Mouse (Mus musculus) mouse trophoblast stem cell (cell line): Measurements from ENCODE around the gene Slc25a5.

Source experiments
- in situ Hi-C, 2 experiments: fragments of 300-500 bp; cut with MseI, MboI; formaldehyde crosslinking; loops; 2 replicates in 1 of 2; 3 replicates in 1 of 2; pipeline ENCODE4 v1.15.1; 2025

Gene Slc25a5

DNA sequence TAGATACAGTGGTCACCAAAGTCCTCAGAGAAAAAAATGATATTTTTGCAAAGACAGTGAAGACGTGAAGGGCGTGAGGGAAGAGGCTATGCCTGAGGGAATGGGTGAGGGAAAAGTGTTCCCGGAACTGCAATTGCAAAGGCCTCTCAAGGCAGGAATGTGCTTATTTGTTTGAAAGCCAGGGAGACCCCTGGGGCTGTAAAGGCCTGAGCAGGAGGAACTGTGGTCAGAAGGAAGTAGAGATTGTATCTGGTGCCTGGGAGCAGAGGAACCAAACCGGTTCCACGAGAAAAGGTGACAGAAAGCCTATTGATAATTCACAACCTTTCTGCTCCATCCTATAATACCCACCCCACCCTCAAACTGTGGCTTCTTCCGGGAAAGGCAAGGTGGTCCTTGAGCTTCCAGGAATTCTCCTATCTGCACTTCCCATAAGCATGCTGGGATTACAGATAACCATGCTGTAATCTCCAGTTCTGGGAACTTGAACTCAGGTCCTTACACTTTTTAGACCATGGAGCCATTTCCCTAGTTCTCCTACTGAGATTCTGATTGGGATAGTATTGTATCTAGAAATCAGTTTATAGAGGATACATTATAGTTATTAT lies 41.7 kb downstream of the Slc25a5 start:
- in situ Hi-C loops, result no loop called here

DNA sequence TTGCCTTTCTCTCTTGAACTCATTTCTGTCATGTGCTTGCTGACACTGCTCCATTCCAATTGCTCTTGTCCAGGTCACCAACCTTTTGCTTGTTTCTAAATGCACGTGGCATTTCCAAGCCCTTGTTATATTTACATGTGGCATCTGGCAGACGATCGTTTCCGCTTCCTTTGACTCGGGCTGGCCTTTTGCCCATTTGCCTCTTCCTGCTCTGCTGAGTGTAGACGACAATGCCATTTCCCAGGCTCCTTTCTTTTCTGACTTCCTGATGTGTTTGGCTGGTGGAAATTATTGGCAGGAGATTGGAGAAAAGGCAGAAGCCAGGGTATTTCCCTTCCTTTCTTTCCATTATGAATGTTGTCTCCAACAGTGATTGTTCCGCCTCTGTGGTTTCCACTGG lies 43.9 kb downstream of the Slc25a5 start:
- in situ Hi-C loops, result no loop called here

DNA sequence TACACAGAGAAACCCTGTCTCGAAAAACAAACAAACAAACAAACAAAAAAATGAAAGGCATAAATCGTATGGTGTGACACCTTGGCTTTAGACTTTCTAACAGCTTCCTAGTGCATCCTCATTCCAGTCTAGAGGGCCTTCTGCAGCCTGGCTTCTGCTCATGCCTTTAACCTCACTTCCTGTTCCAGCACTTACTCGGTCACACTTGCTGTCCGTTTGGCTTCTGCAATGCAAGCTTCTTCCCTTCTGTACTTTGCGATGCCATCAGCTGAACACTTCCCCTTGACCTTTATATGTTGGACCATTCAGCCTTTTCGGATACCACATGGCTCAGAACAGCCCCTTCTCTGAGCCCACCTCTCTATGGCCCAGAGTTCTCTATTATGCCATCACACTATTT lies 46.2 kb downstream of the Slc25a5 start:
- in situ Hi-C loops, result no loop called here

DNA sequence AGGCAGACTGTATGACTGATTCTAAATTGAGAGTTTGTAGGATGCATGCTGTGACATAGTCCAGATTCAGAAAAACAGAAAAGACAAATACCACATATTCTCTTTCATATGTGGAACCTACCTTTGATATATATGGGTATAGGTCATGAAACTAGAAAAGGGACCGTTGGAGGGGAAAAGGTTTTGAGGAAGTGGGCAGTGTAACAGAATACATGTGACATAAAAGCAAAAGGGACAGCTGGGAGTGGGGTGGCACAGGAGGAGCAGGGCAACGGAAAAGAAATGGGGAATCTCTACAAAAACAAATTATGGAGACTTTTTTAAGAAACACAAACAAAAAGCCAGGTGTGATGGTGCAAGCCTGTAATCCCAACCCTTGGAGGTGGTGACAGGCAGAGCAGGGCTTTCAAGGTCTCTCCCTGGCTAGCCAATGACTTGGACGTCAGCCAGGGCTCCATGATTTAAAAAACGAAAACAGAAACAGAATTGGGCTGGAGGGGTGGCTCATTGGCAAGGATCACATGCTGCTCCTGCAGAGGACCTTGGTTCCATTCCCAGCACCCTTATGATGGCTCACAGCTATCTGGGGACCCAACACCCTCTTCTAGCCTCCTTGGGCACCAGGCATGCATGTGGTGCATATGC lies 48.0 kb downstream of the Slc25a5 start:
- in situ Hi-C loops, result no loop called here

DNA sequence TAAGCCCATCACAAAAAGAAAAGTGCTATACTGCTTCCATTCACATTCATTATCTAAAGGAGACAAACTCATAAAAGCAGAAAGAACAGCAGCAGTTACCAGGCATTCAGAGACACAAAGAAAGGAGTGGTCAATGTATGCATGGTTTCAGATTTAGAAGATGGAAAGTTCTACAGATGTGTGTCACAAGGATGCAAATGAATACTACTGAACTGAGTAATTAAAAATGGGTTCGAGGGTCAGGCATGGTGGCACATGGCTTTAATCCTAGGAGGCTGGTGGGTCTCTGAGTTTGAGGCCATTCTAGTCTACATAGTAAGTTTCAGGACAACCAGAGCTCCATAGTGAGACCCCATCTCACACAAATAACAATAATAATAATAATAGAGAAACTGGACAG lies 51.7 kb downstream of the Slc25a5 start:
- in situ Hi-C loops, result no loop called here
